Comparison of ENCODE assay signal across 14 mouse cellular contexts in the genomic region with DNA sequence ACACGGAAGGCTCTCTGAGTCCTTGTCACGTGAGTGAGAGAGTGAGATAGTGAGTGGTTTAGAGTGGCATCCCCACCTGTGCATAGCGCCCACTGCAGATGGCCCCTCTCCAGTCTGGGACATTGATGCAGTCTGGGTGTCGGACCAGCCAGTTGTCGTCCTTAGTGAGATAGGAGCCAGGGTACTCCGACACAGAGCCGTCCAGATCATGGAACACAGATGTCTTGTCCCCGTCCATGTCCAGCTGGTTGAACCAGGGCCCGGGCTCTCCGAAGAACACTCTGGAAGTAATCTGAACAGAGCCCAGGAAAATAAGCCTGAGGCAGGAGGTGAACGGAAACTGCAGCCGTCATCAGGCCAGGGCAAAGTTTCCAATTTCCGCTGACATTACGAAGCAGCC.
DNase-seq lines count a peak whose midpoint lies in the region; ATAC-seq and TF ChIP-seq lines count a peak whose summit lies in the region.
"Had no signal": no experiment of that assay in that cellular context is flagged by ENCODE, and none has a peak within 500 bp of the region (broad histone marks: within the 10 kb centered on the region; RNA-seq: fewer than 3 reads in every experiment).

No protein-coding gene starts in this region.

- no peak overlapping the region for H3K27ac ChIP-seq in heart, embryonic 12.5 days (ENCODE audit: poor library complexity, severe bottlenecking)
- H3K27ac ChIP-seq in kidney, embryonic 16.5 days (ENCODE audit: low read length) = no peak overlapping the region
- no peak overlapping the region for H3K27ac ChIP-seq in midbrain, postnatal 0 days (ENCODE audit: low read depth, low read length)
- H3K27ac ChIP-seq: forebrain, embryonic 12.5 days; heart, embryonic 15.5 days; hindbrain, embryonic 12.5 days; liver, embryonic 15.5 days; neural tube, embryonic 13.5 days had no signal

- 0 out of 2 replicates have a peak, but pooled peaks cover 3% of the 10 kb centered on the region for H3K27me3 ChIP-seq in heart, embryonic 12.5 days (replicated peaks)
- H3K27me3 ChIP-seq in kidney, embryonic 16.5 days (ENCODE audit: insufficient read depth, low read length) = no peaks in the 10 kb centered on the region
- no peaks in the 10 kb centered on the region for H3K27me3 ChIP-seq in midbrain, postnatal 0 days (ENCODE audit: insufficient read depth, low read length)
- H3K27me3 ChIP-seq: forebrain, embryonic 12.5 days; heart, embryonic 15.5 days; hindbrain, embryonic 12.5 days; liver, embryonic 15.5 days; neural tube, embryonic 13.5 days had no signal

- no peak overlapping the region for H3K4me2 ChIP-seq in heart, embryonic 12.5 days
- H3K4me2 ChIP-seq in kidney, embryonic 16.5 days (replicated peaks; ENCODE audit: low read depth, low read length) = no peak overlapping the region
- no peak overlapping the region for H3K4me2 ChIP-seq in midbrain, postnatal 0 days (ENCODE audit: low read depth, low read length, poor library complexity, severe bottlenecking)
- H3K4me2 ChIP-seq: forebrain, embryonic 12.5 days; heart, embryonic 15.5 days; hindbrain, embryonic 12.5 days; liver, embryonic 15.5 days; neural tube, embryonic 13.5 days had no signal

- no peaks in the 10 kb centered on the region for H3K36me3 ChIP-seq in heart, embryonic 12.5 days
- no peaks in the 10 kb centered on the region for H3K36me3 ChIP-seq in kidney, embryonic 16.5 days (ENCODE audit: insufficient read depth, low read length)
- H3K36me3 ChIP-seq in midbrain, postnatal 0 days (ENCODE audit: insufficient read depth, low read length) = no peaks in the 10 kb centered on the region
- H3K36me3 ChIP-seq: forebrain, embryonic 12.5 days; heart, embryonic 15.5 days; hindbrain, embryonic 12.5 days; liver, embryonic 15.5 days; neural tube, embryonic 13.5 days had no signal

- peak; percentile 16 to 25 for DNase-seq in heart, adult 18-20 months
- DNase-seq in kidney, postnatal 36 days = peak; percentile 8 to 9
- peak; percentile 52 for DNase-seq in gastrocnemius, postnatal 14 days
- DNase-seq in layer of hippocampus, postnatal 14 days (ENCODE audit: low spot score in 2 of 2) = no peak
- no peak for DNase-seq in midbrain, postnatal 0 days (ENCODE audit: low spot score)

- no peak overlapping the region for H3K9ac ChIP-seq in heart, embryonic 12.5 days
- no peak overlapping the region for H3K9ac ChIP-seq in kidney, embryonic 16.5 days (replicated peaks; ENCODE audit: low read length)
- H3K9ac ChIP-seq in midbrain, postnatal 0 days (replicated peaks; ENCODE audit: low read length, poor library complexity, severe bottlenecking) = no peak overlapping the region
- H3K9ac ChIP-seq: forebrain, embryonic 12.5 days; heart, embryonic 15.5 days; hindbrain, embryonic 12.5 days; liver, embryonic 15.5 days; neural tube, embryonic 13.5 days had no signal

- H3K9me3 ChIP-seq in heart, embryonic 12.5 days (replicated peaks) = no peaks in the 10 kb centered on the region
- H3K9me3 ChIP-seq in kidney, embryonic 16.5 days (ENCODE audit: low read length) = no peaks in the 10 kb centered on the region
- no peaks in the 10 kb centered on the region for H3K9me3 ChIP-seq in midbrain, postnatal 0 days (ENCODE audit: low read length)
- H3K9me3 ChIP-seq: forebrain, embryonic 12.5 days; heart, embryonic 15.5 days; hindbrain, embryonic 12.5 days; liver, embryonic 15.5 days; neural tube, embryonic 13.5 days had no signal

- H3K4me1 ChIP-seq in heart, embryonic 12.5 days (replicated peaks) = peaks cover 26% of the 10 kb centered on the region
- no peaks in the 10 kb centered on the region for H3K4me1 ChIP-seq in kidney, embryonic 16.5 days (ENCODE audit: insufficient read depth, low read length)
- H3K4me1 ChIP-seq in midbrain, postnatal 0 days (ENCODE audit: insufficient read depth, low read length) = no peaks in the 10 kb centered on the region
- H3K4me1 ChIP-seq: forebrain, embryonic 12.5 days; hindbrain, embryonic 12.5 days; liver, embryonic 15.5 days; neural tube, embryonic 13.5 days had no signal

- 73% methylated on average over 14 of the region's 14 CpGs for WGBS in heart, embryonic 12.5 days
- WGBS in kidney, embryonic 16.5 days = 76% methylated on average over 14 of the region's 14 CpGs
- WGBS in midbrain, postnatal 0 days = 94% methylated on average over 14 of the region's 14 CpGs

- intact Hi-C loops in gastrocnemius, postnatal 14 days (cut with DNase I; ENCODE audit: low total_unique reads) = no loop called here

- TF ChIP-seq CTCF in midbrain, postnatal 0 days (IDR thresholded peaks at IDR 0.05) = no peak

- no peak overlapping the region for H3K4me3 ChIP-seq in heart, embryonic 12.5 days
- no peak overlapping the region for H3K4me3 ChIP-seq in kidney, embryonic 16.5 days (ENCODE audit: low read length)
- H3K4me3 ChIP-seq in midbrain, postnatal 0 days (ENCODE audit: low read depth, low read length) = no peak overlapping the region
- H3K4me3 ChIP-seq: forebrain, embryonic 12.5 days; heart, embryonic 15.5 days; hindbrain, embryonic 12.5 days; liver, embryonic 15.5 days; neural tube, embryonic 13.5 days had no signal

- ATAC-seq in heart, embryonic 12.5 days (ENCODE audit: insufficient number of reproducible peaks, low FRiP score) = no peak
- ATAC-seq in kidney, embryonic 16.5 days (ENCODE audit: low FRiP score, low TSS enrichment) = no peak
- ATAC-seq in midbrain, postnatal 0 days (ENCODE audit: low FRiP score) = no peak
- ATAC-seq: inflammation-experienced regulatory T-cells, adult 6 months; lung, postnatal 0 days had no signal

Comparison
In these comparisons a context has a peak if more than half of its experiments do, and no peak if none do; other contexts are left out.
1. DNase-seq: peak in heart, adult 18-20 months (2 of 2), kidney, postnatal 36 days (2 of 2) and gastrocnemius, postnatal 14 days (single experiment); none in layer of hippocampus, postnatal 14 days (0 of 2) and midbrain, postnatal 0 days (single experiment).